ENCODE assay signal across 8 mouse cellular contexts in genomic region chr12:110851414-110851813, GRCm38 (mm10). TPM values are rescaled to one million over a fixed set of nuclear protein-coding genes. Genes with fewer than 3 reads are reported as not detected.
DNase-seq lines count a peak whose midpoint lies in the region; ATAC-seq and TF ChIP-seq lines count a peak whose summit lies in the region.

No protein-coding gene starts in this region.

- no peaks in the 10 kb centered on the region for H3K27me3 ChIP-seq in heart, embryonic 14.5 days (ENCODE audit: control insufficient read depth, insufficient read depth, low read length)
- no peaks in the 10 kb centered on the region for H3K27me3 ChIP-seq in heart, adult 2 months (ENCODE audit: control insufficient read depth, insufficient read depth, low read length)
- no peaks in the 10 kb centered on the region for H3K27me3 ChIP-seq in CH12.LX (replicated peaks)
- peaks cover 16% of the 10 kb centered on the region for H3K27me3 ChIP-seq in forebrain, embryonic 13.5 days
- H3K27me3 ChIP-seq in kidney, adult 2 months (replicated peaks; ENCODE audit: control insufficient read depth, insufficient read depth, low read length), result no peaks in the 10 kb centered on the region

- H3K4me3 ChIP-seq in heart, embryonic 14.5 days (ENCODE audit: control insufficient read depth in 1 of 2, insufficient read depth in 1 of 2, low read depth in 1 of 2, low read length in 2 of 2), result peak overlapping the region; percentile 89 to 93; a peak in 3 of 4 replicates
- no peak overlapping the region for H3K4me3 ChIP-seq in heart, adult 2 months
- peak overlapping the region; percentile 2 to 85 (median 66) for H3K4me3 ChIP-seq in CH12.LX (replicated peaks in 1 of 3; ENCODE audit: low read depth in 2 of 3, low read length in 2 of 3, poor library complexity in 1 of 3)
- no peak overlapping the region; the same call in 1 of the 2 replicates for H3K4me3 ChIP-seq in forebrain, embryonic 13.5 days
- no peak overlapping the region; the same call in 1 of the 2 replicates for H3K4me3 ChIP-seq in kidney, adult 2 months (ENCODE audit: insufficient read depth, low read depth, low read length)

- no peaks in the 10 kb centered on the region for H3K9me3 ChIP-seq in heart, embryonic 14.5 days (ENCODE audit: control insufficient read depth, low read length)
- H3K9me3 ChIP-seq in CH12.LX (replicated peaks; ENCODE audit: low read length), result no peaks in the 10 kb centered on the region
- H3K9me3 ChIP-seq in forebrain, embryonic 13.5 days (replicated peaks), result no peaks in the 10 kb centered on the region

- H3K9ac ChIP-seq in heart, embryonic 14.5 days (ENCODE audit: low read length), result peak overlapping the region; percentile 21; the same call in 1 of the 2 replicates
- no peak overlapping the region; the same call in 1 of the 2 replicates for H3K9ac ChIP-seq in heart, adult 2 months (ENCODE audit: low read depth, low read length)
- peak overlapping the region; percentile 84; the same call in 1 of the 2 replicates for H3K9ac ChIP-seq in CH12.LX (ENCODE audit: insufficient read depth, low read depth)
- no peak overlapping the region for H3K9ac ChIP-seq in forebrain, embryonic 13.5 days

- TF ChIP-seq CTCF in heart, adult 2 months (IDR thresholded peaks at IDR 0.05), result no peak
- no peak for TF ChIP-seq CTCF in CH12.LX (conservative IDR thresholded peaks at IDR 0.05 in 1 of 2, IDR thresholded peaks at IDR 0.05 in 1 of 2; ENCODE audit: low read depth in 2 of 2, low read length in 2 of 2)
- no peak for TF ChIP-seq CTCF in kidney, adult 2 months (conservative IDR thresholded peaks at IDR 0.05; ENCODE audit: insufficient read depth, insufficient read length, low read depth, low read length)

- H3K27ac ChIP-seq in heart, embryonic 14.5 days (replicated peaks in 1 of 2; ENCODE audit: control insufficient read depth in 1 of 2, insufficient read depth in 1 of 2, low read depth in 2 of 2, low read length in 2 of 2), result no peak overlapping the region; a peak in 1 of 4 replicates
- H3K27ac ChIP-seq in heart, adult 2 months, result no peak overlapping the region
- H3K27ac ChIP-seq in CH12.LX (ENCODE audit: insufficient read depth, low read depth), result no peak overlapping the region
- H3K27ac ChIP-seq in forebrain, embryonic 13.5 days, result no peak overlapping the region
- H3K27ac ChIP-seq in kidney, adult 2 months (ENCODE audit: insufficient read depth, low read depth, low read length), result no peak overlapping the region

- TF ChIP-seq RAD21 in CH12.LX (IDR thresholded peaks at IDR 0.05; ENCODE audit: low read depth, low read length), result no peak

- ATAC-seq in heart, embryonic 14.5 days (ENCODE audit: insufficient number of reproducible peaks, insufficient read depth, low FRiP score, low read depth), result no peak
- no peak for ATAC-seq in forebrain, embryonic 13.5 days
- ATAC-seq in megakaryocyte, adult 5-6 weeks (ENCODE audit: poor library complexity, severe bottlenecking), result peak; percentile 34; the same call in 1 of the 2 replicates

- no peak for TF ChIP-seq POLR2A in heart, adult 2 months (IDR thresholded peaks at IDR 0.05; ENCODE audit: insufficient read depth, low read depth, low read length)
- no peak for TF ChIP-seq POLR2A in CH12.LX (IDR thresholded peaks at IDR 0.05; ENCODE audit: low read depth, low read length)
- TF ChIP-seq POLR2A in kidney, adult 2 months (IDR thresholded peaks at IDR 0.05; ENCODE audit: low read depth, low read length), result no peak

- in situ Hi-C loops in CH12.LX (cut with MboI; ENCODE audit: low pct_ligation_motif_present, low pct_unique_long_range_greater_than_20kb, low sequenced_read_pairs), result no loop called here

- no peak for DNase-seq in heart, adult 2 months
- DNase-seq in CH12.LX (ENCODE audit: extremely low read depth), result no peak
- DNase-seq in layer of hippocampus, postnatal 14 days (ENCODE audit: low spot score in 2 of 2), result no peak
- no peak for DNase-seq in kidney, adult 2 months
- DNase-seq in gastrocnemius, postnatal 36 days, result no peak

- dilution Hi-C loops in CH12.LX (cut with MboI; ENCODE audit: extremely low pct_ligation_motif_present, extremely low pct_unique_long_range_greater_than_20kb, low sequenced_read_pairs), result no loop called here

- TF ChIP-seq EP300 in heart, adult 2 months (IDR thresholded peaks at IDR 0.05; ENCODE audit: insufficient read depth, low read depth, low read length), result no peak
- TF ChIP-seq EP300 in CH12.LX (IDR thresholded peaks at IDR 0.05; ENCODE audit: low read length), result no peak

- no peaks in the 10 kb centered on the region for H3K79me2 ChIP-seq in heart, adult 2 months (replicated peaks; ENCODE audit: control insufficient read depth, insufficient read depth, low read length)
- H3K79me2 ChIP-seq in CH12.LX (replicated peaks; ENCODE audit: control insufficient read depth, extremely low read depth, insufficient read depth, poor library complexity, severe bottlenecking), result peaks cover 11% of the 10 kb centered on the region; the same call in 1 of the 2 replicates

- H3K4me2 ChIP-seq in heart, embryonic 14.5 days (ENCODE audit: low read length), result peak overlapping the region; percentile 74
- H3K4me2 ChIP-seq in CH12.LX (ENCODE audit: insufficient read depth, low read depth, poor library complexity, severe bottlenecking), result peak overlapping the region; percentile 89
- peak overlapping the region; percentile 76 for H3K4me2 ChIP-seq in forebrain, embryonic 13.5 days

- intact Hi-C loops in heart, adult 2 months (cut with DNase I), result no loop called here
- intact Hi-C loops in gastrocnemius, postnatal 36 days (cut with DNase I), result no loop called here

- peaks cover 14% of the 10 kb centered on the region for H3K36me3 ChIP-seq in heart, embryonic 14.5 days (ENCODE audit: control insufficient read depth, insufficient read depth, low read length)
- no peaks in the 10 kb centered on the region for H3K36me3 ChIP-seq in heart, adult 2 months (ENCODE audit: control insufficient read depth, insufficient read depth, low read length)
- H3K36me3 ChIP-seq in CH12.LX (replicated peaks in 1 of 2; ENCODE audit: control insufficient read depth in 1 of 2, insufficient read depth in 1 of 2, low read length in 1 of 2), result peaks cover 0 to 9% of the 10 kb centered on the region in 2 experiments
- peaks cover 15% of the 10 kb centered on the region for H3K36me3 ChIP-seq in forebrain, embryonic 13.5 days (ENCODE audit: poor library complexity, severe bottlenecking)
- no peaks in the 10 kb centered on the region for H3K36me3 ChIP-seq in kidney, adult 2 months (ENCODE audit: control insufficient read depth, insufficient read depth, low read length)

- WGBS in heart, embryonic 14.5 days, result 27% methylated on average over 12 of the region's 12 CpGs
- WGBS in heart, adult 2 months, result 48% methylated on average over 12 of the region's 12 CpGs
- 85% methylated on average over 12 of the region's 12 CpGs for WGBS in forebrain, embryonic 13.5 days
- 79% methylated on average over 12 of the region's 12 CpGs for WGBS in kidney, adult 2 months

- H3K4me1 ChIP-seq in heart, embryonic 14.5 days (ENCODE audit: control insufficient read depth in 2 of 2, insufficient read depth in 2 of 2, low read length in 2 of 2), result peaks cover 11 to 17% of the 10 kb centered on the region in 2 experiments
- H3K4me1 ChIP-seq in heart, adult 2 months (ENCODE audit: control insufficient read depth, insufficient read depth, low read length), result peaks cover 3% of the 10 kb centered on the region
- peaks cover 18 to 34% of the 10 kb centered on the region in 2 experiments for H3K4me1 ChIP-seq in CH12.LX (ENCODE audit: control insufficient read depth in 1 of 2, insufficient read depth in 2 of 2)
- H3K4me1 ChIP-seq in forebrain, embryonic 13.5 days, result peaks cover 13% of the 10 kb centered on the region
- peaks cover 8% of the 10 kb centered on the region; the same call in 1 of the 2 replicates for H3K4me1 ChIP-seq in kidney, adult 2 months (ENCODE audit: control insufficient read depth, insufficient read depth, low read length)

RNA-seq across cellular contexts. Expression of gene Zfp839, which starts 1.4 kb away (rescaled TPM):
- polyA plus RNA-seq in heart, embryonic 14.5 days (2014; fragmentation: Nextera tagmentation; extraction: Ambion mirVana), result 4.6 TPM in 2 replicates
- total RNA-seq in heart, adult 2 months (2021), result 10 to 100 TPM in 1 of 2 experiments, 1 to 10 TPM in 1; 9.1 to 10.3 TPM
- 4.8 and 8.2 TPM in 2 replicates for polyA plus RNA-seq in heart, adult 2 months (2012; rRNA removed)
- total RNA-seq in CH12.LX (2012; rRNA removed) (7.8 and 9.1 TPM in 2 replicates), CH12.LX (2014; rRNA removed) (3.7 and 3.8 TPM in 2 replicates)
- 8.1 and 9.2 TPM in 2 replicates for polyA plus RNA-seq in CH12.LX (2012; ENCODE audit: insufficient read length, low read depth)
- 3.0 and 3.6 TPM in 2 replicates for polyA plus RNA-seq in forebrain, embryonic 13.5 days (2015; fragmentation: Nextera tagmentation; extraction: Ambion mirVana)
- 3.3 and 4.5 TPM in 2 replicates for total RNA-seq in megakaryocyte, adult 5-6 weeks (2015)
- 5.5 and 6.2 TPM in 2 replicates for total RNA-seq in megakaryocyte, adult 5-6 weeks (2017)
- 10 to 100 TPM in 1 of 2 experiments, 1 to 10 TPM in 1; 9.8 to 11.2 TPM for total RNA-seq in layer of hippocampus, postnatal 14 days (2021)
- 6.9 and 9.0 TPM in 2 replicates for polyA plus RNA-seq in kidney, adult 2 months (2012; rRNA removed)
- total RNA-seq in gastrocnemius, postnatal 36 days (2021), result 1 to 10 TPM; 4.2 to 7.3 TPM

RNA-seq across cellular contexts. Expression of gene Mok, which starts 10.7 kb away (rescaled TPM):
- polyA plus RNA-seq in heart, embryonic 14.5 days (2014; fragmentation: Nextera tagmentation; extraction: Ambion mirVana), result 3.5 and 4.7 TPM in 2 replicates
- total RNA-seq in heart, adult 2 months (2021), result under 1 TPM; 0.36 to 0.86 TPM
- polyA plus RNA-seq in heart, adult 2 months (2012; rRNA removed), result 0.82 and 1.1 TPM in 2 replicates
- total RNA-seq in CH12.LX (2012; rRNA removed), result 5.5 and 9.8 TPM in 2 replicates
- total RNA-seq in CH12.LX (2014; rRNA removed), result 5.8 and 7.1 TPM in 2 replicates
- polyA plus RNA-seq in CH12.LX (2012; ENCODE audit: insufficient read length, low read depth), result 9.1 and 11.0 TPM in 2 replicates
- 11.6 and 13.1 TPM in 2 replicates for polyA plus RNA-seq in forebrain, embryonic 13.5 days (2015; fragmentation: Nextera tagmentation; extraction: Ambion mirVana)
- 1.5 and 1.6 TPM in 2 replicates for total RNA-seq in megakaryocyte, adult 5-6 weeks (2015)
- total RNA-seq in megakaryocyte, adult 5-6 weeks (2017), result 1.4 and 1.6 TPM in 2 replicates
- total RNA-seq in layer of hippocampus, postnatal 14 days (2021), result 1 to 10 TPM; 7.3 to 9.8 TPM
- 9.8 and 10.1 TPM in 2 replicates for polyA plus RNA-seq in kidney, adult 2 months (2012; rRNA removed)
- under 1 TPM in 1 of 2 experiments, not detected in 1; 0.37 TPM for total RNA-seq in gastrocnemius, postnatal 36 days (2021)

RNA-seq across cellular contexts. Expression of gene Cinp, which starts 37.5 kb away (rescaled TPM):
- 67.0 and 70.3 TPM in 2 replicates for polyA plus RNA-seq in heart, embryonic 14.5 days (2014; fragmentation: Nextera tagmentation; extraction: Ambion mirVana)
- 10 to 100 TPM; 27.3 to 31.1 TPM for total RNA-seq in heart, adult 2 months (2021)
- polyA plus RNA-seq in heart, adult 2 months (2012; rRNA removed), result 27.1 and 30.1 TPM in 2 replicates
- total RNA-seq in CH12.LX (2012; rRNA removed), result 135 and 161 TPM in 2 replicates
- 164 and 167 TPM in 2 replicates for total RNA-seq in CH12.LX (2014; rRNA removed)
- polyA plus RNA-seq in CH12.LX (2012; ENCODE audit: insufficient read length, low read depth), result 114 and 131 TPM in 2 replicates
- 70.9 and 76.6 TPM in 2 replicates for polyA plus RNA-seq in forebrain, embryonic 13.5 days (2015; fragmentation: Nextera tagmentation; extraction: Ambion mirVana)
- total RNA-seq in megakaryocyte, adult 5-6 weeks (2015), result 20.3 and 31.8 TPM in 2 replicates
- 32.5 and 36.4 TPM in 2 replicates for total RNA-seq in megakaryocyte, adult 5-6 weeks (2017)
- total RNA-seq in layer of hippocampus, postnatal 14 days (2021), result 10 to 100 TPM; 83.3 to 87.3 TPM
- 27.1 and 28.6 TPM in 2 replicates for polyA plus RNA-seq in kidney, adult 2 months (2012; rRNA removed)
- 10 to 100 TPM; 22.3 to 24.6 TPM for total RNA-seq in gastrocnemius, postnatal 36 days (2021)

RNA-seq across cellular contexts. Expression of gene Tecpr2, which starts 37.6 kb away (rescaled TPM):
- 2.3 and 2.8 TPM in 2 replicates for polyA plus RNA-seq in heart, embryonic 14.5 days (2014; fragmentation: Nextera tagmentation; extraction: Ambion mirVana)
- 1 to 10 TPM; 5.1 to 5.2 TPM for total RNA-seq in heart, adult 2 months (2021)
- 3.6 and 5.9 TPM in 2 replicates for polyA plus RNA-seq in heart, adult 2 months (2012; rRNA removed)
- total RNA-seq in CH12.LX (2012; rRNA removed), result 6.7 and 7.5 TPM in 2 replicates
- 2.6 and 3.1 TPM in 2 replicates for total RNA-seq in CH12.LX (2014; rRNA removed)
- polyA plus RNA-seq in CH12.LX (2012; ENCODE audit: insufficient read length, low read depth), result 2.8 and 2.9 TPM in 2 replicates
- polyA plus RNA-seq in forebrain, embryonic 13.5 days (2015; fragmentation: Nextera tagmentation; extraction: Ambion mirVana), result 5.4 and 6.9 TPM in 2 replicates
- 3.1 and 3.7 TPM in 2 replicates for total RNA-seq in megakaryocyte, adult 5-6 weeks (2015)
- total RNA-seq in megakaryocyte, adult 5-6 weeks (2017), result 3.5 and 5.0 TPM in 2 replicates
- total RNA-seq in layer of hippocampus, postnatal 14 days (2021), result 10 to 100 TPM; 38.5 to 39.7 TPM
- 4.3 and 4.7 TPM in 2 replicates for polyA plus RNA-seq in kidney, adult 2 months (2012; rRNA removed)
- total RNA-seq in gastrocnemius, postnatal 36 days (2021), result 1 to 10 TPM; 1.9 to 2.1 TPM

Comparison
In these comparisons a context has a peak if more than half of its experiments do, and no peak if none do; other contexts are left out.
1. H3K4me3 ChIP-seq: peak in heart, embryonic 14.5 days (2 of 2) and CH12.LX (3 of 3); none in heart, adult 2 months (single experiment), forebrain, embryonic 13.5 days (single experiment) and kidney, adult 2 months (single experiment).
2. H3K9ac ChIP-seq: peak in heart, embryonic 14.5 days (single experiment) and CH12.LX (single experiment); none in heart, adult 2 months (single experiment) and forebrain, embryonic 13.5 days (single experiment).
3. Peak in every context shown above with its lines, with median percentiles within 50 percentile points of each other: H3K4me2 ChIP-seq.